Mouse (Mus musculus) gastrocnemius, postnatal 10 days (tissue): ENCODE data around the gene Nvl. TPM values are rescaled to one million over a fixed set of nuclear protein-coding genes. Genes with fewer than 3 reads are reported as not detected.

Source experiments
- DNase-seq: peaks from one replicate; pipeline ENCODE4 v3.0.0; 2021; ENCODE audit warnings: mixed read lengths
- long read RNA-seq, 2 experiments: library from polyadenylated mRNA; stranded (forward); transcript quantifications; one replicate each; pipeline ENCODE4 v2.0.0; 2021
- total RNA-seq, 2 experiments: library from RNA; stranded (reverse); gene quantifications; 2 replicates each; pipeline ENCODE4 v1.2.3; 2021

The Nvl gene
- 10 to 100 TPM in 1 of 2 experiments, 1 to 10 TPM in 1; 9.2 to 12.5 TPM for total RNA-seq
- long read RNA-seq, experiment 1, full-length matches to known transcripts: 15 of 19 reads
- long read RNA-seq, experiment 1, partial matches to known transcripts: 1 of 19 reads
- long read RNA-seq, experiment 1, other reads (novel, unspliced or antisense): 3 of 19 reads
- long read RNA-seq, experiment 2, full-length matches to known transcripts: 9 of 18 reads
- long read RNA-seq, experiment 2, partial matches to known transcripts: 1 of 18 reads
- long read RNA-seq, experiment 2, other reads (novel, unspliced or antisense): 8 of 18 reads

DNA sequence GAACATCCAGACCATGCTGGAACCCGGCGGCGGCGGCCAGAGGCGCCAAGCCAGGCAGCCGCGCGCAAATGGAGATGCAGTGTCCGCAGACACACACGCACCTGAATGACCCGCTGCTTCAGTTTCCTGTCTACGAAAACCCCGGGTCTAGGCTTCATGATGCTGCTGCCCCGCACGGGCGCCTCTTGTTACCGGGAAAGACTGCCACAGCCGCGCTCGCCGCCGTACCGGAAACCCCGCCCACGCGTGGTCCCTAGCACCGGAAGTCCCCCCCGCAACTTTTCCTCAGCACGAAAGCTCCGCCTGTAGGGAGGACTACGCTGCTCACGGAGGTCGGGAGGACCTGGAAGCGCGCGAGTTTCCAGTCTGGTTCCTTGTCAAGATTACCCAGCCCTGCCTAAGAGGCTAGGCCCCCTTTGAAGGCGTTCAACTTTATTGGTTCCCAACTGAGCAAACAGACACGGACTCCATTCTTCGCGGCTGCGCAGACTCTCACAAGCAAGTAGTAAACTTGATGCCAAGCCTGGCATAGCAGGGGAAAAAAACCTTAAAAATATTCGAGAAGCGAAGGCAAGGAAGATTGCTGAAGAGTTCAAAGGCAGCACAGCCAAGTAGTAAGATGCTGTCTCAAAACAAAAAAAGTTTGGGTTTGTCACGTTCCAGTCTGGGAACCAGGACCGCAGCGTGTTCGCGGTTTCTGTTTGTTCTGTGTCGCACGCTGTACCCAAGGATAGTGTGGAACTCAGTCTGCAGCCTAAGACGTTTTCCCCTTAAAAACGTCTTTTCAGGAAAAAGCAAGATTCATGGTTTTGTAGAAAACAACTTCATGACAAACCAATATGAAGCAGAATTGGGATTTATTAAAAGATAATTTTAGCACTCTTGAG is at the start of gene Nvl, which contains the start of gene Cnih4:
TSS of gene Nvl (minus strand) at position 255 of the 887 bp plus-strand sequence.
TSS of gene Cnih4 (plus strand) at position 744 of the 887 bp plus-strand sequence.
- DNase-seq: peak; percentile 90

DNA sequence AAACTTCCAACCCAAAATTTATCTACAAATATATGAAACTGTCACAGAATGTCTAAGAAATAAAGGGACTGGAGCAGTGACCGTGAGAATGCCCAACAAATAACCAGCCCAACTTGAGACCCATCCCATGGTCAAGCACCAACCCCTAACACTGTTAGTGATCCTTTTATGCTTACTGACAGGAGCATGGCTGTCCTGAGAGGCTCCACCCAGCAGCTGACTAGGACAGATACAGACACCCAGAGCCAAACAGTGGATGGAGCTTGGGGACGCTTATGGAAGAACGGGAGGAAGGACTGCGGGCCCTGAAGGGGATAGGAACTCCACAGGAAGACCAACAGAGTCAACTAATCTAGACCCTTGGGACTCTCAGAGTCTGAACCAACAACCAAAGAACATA is 44.9 kb upstream of the Nvl start:
- no peak for DNase-seq

DNA sequence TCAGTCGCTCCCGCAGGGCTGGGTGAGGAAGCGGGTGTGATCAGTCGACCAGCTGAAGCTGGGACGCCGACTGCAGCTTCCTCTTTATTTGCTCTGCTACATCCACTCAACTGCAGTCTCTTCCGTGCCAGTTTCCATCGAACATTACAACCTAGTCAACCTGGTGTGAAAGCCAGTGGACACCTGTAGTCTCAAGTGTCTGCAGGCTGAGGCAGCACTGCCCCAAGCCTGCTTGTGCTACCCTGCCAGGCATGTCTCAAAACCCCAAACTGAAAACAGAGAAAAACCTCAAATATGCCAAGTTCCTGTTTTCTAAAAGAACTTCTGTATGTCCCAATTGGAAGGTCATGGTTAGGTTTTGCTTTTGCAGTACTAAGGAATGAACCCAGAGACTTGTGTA is 26.2 kb upstream of the Nvl start:
- DNase-seq: no peak

DNA sequence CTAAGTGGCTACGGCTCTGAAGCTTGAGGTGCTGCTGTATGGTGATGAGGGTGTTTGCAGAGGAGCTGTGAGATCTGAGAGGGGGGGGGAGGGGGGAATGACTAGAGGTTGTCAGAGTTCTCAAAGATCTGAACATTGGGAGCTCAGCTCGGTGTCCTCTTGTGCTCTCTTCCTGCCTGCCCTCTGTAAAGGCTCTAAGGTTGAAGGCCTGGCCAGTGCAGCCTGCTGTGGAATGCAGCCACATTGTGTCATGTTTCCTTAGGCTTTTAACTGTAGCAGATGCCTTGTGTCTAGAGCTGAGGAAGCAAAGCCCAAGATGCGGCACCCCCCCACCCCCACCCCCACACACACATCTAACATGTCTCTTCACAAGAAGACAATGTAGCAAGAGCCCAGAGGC is 24.4 kb upstream of the Nvl start:
- DNase-seq: no peak

DNA sequence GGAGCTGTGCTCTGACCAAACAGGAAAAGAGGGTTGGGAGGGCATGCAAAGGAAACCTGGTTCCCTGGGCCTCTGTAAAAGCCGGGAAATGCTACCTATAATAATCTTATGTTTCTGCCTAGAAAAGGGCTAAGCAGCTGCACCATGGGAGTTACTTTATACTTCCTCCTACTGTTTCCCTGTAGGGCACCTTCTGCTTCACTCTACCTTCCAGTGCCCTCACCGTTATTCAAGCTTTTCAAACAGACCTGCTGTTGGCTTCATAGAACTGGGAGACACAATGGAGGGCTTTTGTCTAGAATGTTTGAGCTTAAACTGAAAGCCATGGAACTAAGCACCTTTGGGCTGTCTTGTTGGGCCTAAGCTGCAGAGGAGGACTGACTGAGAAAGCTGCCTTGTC is 23.8 kb upstream of the Nvl start:
- no peak for DNase-seq

DNA sequence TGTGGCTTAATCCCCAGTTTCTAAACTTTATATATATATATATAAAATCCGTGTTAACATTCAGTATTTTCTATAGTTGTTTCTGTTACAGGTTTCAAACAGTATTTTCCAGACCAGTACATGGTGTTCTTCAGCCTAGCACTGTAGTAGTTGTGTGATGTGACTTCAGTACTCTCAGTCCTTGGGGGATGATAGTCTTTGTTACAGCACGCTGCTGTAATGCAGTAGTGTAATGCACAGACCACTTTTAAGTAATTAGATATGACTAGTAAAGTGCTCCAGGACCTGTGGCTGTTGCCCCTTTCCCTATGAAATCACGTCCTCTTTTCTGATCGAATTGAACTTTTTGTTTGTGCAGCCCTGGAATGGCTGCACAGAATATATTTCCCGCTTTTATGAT is 7.5 kb upstream of the Nvl start:
- no peak for DNase-seq

DNA sequence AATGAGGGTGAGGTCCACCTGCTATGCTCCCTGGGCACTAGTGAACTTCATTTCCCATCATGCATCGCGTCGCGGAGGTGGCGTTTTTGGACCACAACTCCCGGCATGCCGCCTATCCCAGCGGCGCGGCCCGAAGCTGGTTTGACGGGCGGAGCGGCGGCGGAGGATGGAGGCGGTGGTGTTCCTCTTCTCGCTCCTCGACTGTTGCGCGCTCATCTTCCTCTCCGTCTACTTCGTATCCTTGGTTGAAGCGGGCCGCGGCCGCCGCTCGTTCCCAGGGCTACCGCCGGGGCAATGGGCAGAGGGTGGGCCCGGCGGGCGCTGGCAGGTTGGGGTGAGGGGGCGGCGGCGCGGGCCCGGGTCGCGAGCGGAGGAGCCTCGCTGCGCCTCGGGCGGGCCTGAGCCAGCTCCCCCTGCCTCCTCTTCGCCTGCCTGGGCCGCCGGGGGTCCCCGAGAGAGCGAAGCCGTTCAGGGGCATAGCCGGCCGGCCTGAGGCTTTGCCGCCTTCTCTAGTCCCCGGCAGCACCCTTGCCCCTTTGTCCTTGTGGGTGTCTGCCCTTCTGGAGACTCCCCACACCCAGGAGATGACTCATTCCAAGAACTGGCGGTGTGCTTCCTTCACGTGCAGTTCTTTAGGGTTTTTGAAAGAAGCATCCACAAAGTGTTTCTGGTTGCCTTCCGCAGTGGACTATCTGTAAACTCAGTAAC is 7.0 kb upstream of the Nvl start:
- peak; percentile 90 for DNase-seq

DNA sequence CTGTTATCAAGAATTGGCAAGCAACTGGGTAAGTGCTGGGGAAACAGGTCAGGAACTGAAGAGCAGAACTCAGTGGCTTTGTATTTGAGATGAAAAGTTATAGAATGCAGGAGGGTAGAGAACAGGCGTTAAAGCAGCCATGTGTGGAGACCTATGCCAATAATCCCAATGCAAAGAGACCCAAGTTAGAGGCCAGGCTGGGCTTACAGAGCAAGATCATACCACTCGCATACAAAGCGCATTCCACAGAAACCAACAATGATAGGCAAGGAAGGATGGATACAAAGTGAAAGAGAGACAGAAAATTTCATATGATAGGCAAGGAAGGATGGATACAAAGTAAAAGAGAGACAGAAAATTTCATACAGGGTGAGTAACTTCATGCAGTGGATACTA is 6.4 kb upstream of the Nvl start:
- DNase-seq: no peak

DNA sequence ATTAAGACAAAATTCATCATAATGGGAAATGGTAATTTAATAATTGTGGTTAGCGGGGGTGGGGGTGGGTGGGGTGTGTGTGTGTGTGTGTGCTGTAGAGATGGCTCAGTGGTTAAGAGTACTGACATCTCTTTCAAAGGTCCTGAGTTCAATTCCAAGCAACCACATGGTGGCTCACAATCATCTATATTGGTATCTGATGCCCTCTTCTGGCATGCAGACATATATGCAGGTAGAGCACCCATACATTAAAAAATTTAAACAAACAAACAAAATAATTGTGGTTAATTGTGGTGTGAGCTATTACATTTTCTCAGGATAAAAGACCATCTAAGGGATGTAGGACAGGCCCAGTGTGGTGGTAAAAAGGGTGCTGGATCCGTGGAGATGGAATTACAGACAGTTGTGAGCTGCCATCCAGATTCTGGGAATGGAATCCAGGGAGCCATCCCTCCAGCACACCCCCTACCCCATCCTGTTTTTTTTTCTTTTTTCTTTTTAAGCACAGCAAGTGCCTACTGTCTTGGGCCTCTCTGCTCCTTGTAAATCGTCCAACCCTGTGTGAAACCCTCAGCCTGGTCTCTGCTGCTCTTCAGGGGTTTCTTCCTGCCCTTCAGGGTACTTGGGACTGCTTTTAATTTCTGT is 5.5 kb upstream of the Nvl start:
- no peak for DNase-seq

DNA sequence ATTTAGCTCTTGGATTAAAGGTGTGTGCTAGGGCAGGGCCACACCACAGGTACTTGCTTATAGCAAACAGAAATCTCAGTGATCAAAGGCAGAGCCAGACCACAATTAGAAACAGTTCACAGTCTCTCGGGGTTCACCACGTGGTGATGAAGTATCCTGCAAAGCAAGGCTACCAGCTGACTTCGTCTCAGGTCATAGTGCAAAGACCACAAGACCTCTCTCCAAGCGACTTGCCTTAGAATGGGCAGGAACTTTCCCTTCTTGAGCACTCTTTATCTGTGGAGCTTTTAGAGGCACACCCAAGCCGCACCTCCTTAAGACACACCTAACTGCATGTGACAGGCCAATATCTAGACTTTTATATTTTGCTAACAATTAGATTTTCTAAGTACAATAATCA is 4.5 kb upstream of the Nvl start:
- no peak for DNase-seq

DNA sequence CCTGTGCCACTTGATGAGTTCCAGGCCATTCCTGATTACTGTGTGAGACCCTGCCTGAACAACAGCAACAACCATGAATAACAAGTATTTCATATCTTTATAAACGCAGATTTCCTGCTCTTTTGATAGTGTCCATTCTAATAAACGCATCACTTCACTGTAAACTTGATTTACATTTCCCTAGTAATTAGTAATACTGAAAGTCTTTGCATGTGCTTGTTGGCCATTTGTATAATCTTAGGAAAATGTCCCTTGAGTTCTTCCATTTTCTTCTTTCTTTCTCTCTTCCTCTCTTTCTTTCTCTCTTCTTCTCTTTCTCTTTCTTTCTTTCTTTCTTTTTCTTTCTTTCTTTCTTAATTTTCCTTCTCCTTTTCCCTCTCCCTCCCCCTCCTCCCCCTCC is 2.2 kb upstream of the Nvl start:
- no peak for DNase-seq

DNA sequence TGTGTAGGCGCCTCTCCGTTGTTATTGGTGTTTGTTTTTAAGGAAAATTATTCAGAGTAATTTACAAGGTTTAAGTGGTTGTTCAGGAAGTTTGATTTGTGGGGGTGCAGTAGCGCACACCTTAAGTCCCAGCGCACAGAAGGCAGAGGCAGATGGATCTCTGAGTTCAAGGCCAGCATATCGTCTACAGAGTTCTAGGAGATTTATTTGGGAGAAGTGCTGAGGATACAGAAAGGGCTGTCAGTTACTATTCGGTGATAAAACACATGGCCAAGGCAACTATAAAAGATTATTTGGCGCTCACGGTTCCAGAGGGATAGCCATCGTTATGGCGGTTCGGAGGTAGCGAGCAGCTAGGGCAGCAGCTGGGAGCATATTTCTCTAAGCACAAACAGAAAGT is 962 bp upstream of the Nvl start:
- DNase-seq: no peak

DNA sequence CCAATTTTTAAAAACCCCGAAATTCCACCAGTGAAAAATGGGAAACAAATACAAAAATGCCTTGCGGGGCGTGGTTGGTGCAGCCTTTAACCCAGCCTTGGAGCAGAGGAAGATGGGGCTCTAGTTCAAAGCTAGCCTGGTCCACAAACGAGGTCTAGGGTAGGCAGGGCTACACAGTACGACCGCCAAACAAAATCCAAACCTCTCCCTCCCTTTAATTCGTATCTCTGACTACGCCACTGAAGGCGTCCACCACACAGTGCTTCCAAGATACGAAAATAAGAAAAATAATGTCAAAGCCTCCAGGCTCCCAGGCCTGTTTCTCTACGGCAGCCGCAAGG is 425 bp downstream of the Nvl start:
- DNase-seq: no peak

DNA sequence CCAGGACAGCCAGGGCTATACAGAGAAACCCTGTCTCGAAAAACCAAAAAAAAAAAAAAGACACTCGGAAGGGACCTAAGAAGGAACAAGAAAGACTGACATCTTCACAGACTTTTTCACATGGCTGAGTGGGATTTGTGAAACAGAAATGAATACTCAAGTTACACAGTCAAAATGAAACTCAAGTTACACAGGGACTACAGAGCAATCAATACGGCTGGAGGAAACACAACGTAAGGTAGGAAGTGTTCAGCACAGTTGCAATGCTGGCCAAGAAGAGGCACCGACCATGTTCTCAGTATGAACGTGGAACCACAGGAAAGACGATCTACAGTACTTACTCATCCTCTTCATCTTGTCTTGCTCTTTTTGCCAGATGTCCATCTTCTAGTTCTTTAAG is 5.3 kb downstream of the Nvl start:
- no peak for DNase-seq

DNA sequence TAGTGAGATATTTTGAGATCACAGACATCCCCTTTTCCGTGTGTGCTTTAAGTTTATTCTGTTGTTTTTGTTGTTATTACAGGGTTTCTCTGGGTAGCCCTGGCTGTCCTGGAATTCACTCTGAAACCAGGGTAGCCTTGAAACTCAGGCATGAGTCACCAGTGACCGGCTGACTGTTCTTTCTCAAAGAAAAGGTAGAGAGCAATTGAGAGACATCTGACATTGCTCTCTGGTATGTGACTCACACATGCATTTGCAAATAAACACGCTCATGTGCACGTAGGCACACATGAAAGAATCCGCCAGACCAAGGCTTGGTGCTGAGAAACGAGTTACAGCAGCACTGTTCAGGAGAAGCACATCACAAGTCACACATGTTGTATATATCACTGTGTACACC is 12.1 kb downstream of the Nvl start:
- no peak for DNase-seq

DNA sequence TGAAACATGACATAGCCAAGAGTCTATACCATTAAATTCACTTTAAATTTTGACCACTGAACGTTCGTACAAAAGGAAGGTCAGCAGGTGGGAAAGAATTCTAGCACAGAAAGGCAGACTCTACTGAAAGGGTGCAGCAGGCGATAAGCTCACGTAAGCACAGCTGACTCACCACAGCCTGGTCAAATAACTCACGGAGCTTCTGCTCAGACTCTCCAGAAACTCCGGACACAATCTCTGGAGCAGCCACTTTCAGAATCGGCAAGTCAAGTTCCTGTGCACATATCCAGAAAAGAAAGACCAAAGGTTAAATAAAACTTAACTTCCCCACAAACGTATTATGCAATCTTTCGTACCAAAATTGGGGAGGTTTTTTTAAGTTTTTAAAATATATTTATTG is 17.2 kb downstream of the Nvl start:
- DNase-seq: no peak

DNA sequence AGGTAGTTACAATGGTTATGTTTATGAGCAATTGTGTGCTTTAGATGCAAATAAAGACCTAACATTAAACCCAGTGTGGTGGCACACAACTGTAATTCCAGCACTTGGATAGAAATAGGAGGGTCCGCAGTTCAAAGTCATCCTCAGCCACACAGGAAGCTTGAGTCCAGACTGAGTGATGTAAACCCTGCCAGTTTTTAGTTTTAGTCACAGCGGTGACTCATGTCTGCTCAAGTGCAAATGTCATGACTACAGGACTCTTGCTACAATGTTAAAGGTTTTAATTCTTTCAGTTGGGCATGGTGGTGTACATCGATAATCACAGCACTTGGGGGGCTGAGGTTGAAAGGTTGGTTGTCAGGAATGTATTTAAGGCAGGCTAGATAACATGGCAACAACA is 18.1 kb downstream of the Nvl start:
- no peak for DNase-seq

DNA sequence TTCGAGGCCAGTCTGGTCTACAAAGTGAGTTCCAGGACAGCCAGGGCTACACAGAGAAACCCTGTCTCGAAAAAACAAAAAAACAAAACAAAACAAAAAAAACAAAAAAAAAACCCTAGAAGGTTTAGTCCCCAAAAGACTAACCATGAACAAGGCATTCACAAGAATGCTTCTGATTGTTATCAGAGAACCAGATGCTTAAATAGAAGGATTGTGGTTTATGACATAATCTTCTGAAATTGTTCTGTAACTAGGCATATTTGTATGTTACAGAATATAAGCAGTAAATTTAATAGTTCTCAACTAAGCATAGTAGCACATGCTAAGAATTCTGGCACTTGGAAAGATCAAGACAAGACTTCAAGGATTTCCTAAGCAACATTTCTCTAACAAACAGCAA is 19.9 kb downstream of the Nvl start:
- no peak for DNase-seq

DNA sequence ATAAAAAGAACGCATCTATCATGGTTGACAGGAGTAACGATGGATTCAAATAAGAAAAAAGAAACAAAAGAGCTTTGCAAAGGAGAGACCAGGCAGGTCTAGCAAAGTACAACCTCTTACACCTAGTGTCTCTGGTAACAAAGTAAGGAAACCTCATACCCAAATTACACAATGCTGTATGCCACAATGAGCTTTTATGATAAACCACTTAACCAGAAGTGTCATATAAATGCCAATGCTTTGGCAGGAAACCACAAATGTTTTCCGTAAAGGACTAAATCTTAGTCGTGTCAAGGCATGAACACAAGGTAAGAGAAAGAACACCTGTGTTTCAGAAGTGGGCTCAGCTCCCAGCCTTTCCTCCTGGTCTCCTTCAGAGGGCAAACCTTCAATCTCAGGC is 26.9 kb downstream of the Nvl start:
- DNase-seq: no peak

DNA sequence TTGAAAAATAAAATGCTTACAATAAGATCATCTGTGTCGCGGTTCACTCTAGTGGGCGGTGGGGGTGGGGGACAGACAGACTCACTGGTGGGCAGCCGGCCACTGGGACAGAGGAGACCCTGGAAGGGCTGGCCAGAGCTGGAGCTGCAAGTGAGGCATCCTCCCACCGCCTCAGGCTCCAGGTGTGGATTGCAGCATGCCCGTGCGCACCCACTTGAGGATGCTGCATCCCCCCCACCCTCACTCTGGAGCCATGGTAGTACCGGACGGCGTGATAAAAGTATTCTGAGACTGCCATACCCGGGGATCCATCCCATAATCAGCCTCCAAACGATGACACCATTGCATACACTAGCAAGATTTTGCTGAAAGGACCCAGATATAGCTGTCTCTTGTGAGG is 54.0 kb downstream of the Nvl start:
- no peak for DNase-seq

DNA sequence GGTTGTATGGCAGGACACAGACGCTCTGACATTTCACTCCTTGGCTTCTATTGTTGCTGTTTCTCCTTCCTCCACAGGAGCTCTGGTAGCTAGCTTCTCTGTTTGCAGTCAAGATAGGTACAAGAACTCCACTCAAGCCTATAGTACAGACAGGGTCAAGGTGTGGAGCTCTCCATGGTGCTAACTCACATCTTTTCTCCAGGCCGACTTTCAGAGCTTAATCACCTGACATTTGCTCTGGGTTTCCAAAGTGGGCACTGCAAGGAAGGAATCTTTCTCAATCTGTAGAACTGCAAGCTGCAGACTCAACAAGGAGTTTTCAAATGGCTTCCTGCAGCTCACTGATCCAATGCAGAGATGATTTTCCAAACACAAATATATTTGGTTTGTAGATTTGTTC is 60.0 kb downstream of the Nvl start:
- no peak for DNase-seq

DNA sequence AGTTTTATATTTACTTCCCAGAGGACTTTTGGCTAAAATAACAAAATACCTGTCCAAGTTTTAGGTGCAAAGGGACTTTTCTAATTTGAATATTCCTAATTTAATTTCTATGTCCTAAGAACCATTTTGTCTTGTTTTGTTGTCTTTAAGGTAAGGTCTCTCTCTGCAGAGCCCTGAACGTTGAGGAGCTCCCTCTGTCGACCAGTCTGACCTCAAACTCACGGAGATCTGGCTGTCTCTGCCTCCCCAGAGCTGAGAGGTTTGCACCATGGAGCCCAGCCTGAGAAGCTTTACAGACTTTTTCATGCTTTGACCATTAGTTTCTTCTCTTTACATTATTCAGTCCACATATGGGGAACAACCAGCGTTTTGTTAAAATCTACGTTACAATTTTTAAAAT is 70.9 kb downstream of the Nvl start:
- no peak for DNase-seq

DNA sequence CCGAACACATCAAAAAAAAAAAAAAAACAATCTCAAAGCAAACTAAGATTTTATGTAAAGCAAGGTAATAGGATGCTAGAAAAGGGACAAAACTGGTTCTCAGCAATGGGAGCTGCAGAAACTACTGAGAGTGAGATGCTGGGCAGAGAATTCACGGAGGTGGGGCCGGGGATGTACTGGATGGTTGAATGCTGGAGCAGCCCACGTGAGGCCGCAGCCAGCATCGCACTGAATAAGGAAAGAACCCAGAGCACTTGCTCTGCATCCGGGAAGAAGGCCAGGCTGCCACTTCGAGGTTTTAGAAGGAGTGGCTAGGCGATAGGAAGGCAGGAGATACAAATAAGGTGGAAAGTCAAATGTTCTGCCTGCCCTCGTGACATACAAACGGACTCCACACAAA is 74.3 kb downstream of the Nvl start:
- DNase-seq: no peak
